Mouse (Mus musculus) cortical plate, adult 2 months (tissue): ENCODE measurements around the gene Ermard.
"Not testable (repeated sequence)": the region's sequence is repeated elsewhere in the genome, so short reads cannot be mapped to it uniquely, and the experiment has no call there.

Experiments
- CTCF ChIP-seq: fragments of 200-500 bp; IDR thresholded peaks from 2 replicates; pipeline ENCODE4 v1.5.1; 2011; ENCODE audit warnings: mild to moderate bottlenecking, control low read depth, low read length; ENCODE audit not compliant: insufficient read depth; ENCODE audit errors: extremely low read depth
- POLR2A ChIP-seq: fragments of 200-500 bp; IDR thresholded peaks from 2 replicates; pipeline ENCODE4 v1.6.1; 2011; ENCODE audit warnings: mild to moderate bottlenecking, low read length, control low read depth; ENCODE audit not compliant: insufficient read depth; ENCODE audit errors: extremely low read depth

DNA sequence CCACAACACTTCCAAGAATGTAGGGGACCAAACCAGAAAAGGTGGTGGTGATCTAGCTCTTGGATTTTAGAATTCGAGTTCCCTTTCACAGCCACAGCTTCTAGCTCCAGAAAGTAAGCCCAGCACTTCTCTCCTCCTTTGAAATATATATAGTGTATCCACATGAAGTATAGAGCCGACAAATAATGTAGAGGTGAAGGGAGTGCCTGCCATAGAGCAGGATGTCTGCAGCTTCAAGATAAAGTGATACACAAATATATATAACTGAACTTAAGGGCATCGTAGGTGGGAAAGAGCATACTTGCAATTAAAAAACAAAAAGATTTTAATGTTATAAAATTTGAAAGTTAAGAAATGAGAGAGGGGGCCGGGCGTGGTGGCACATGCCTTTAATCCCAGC, 46.9 kb upstream of the Ermard start:
- not testable (repeated sequence) for TF ChIP-seq POLR2A, CTCF
